Mouse (Mus musculus) intestine, embryonic 16.5 days (tissue): Measurements from ENCODE around the gene Rsad2. TPM values are rescaled to one million over a fixed set of nuclear protein-coding genes. Genes with fewer than 3 reads are reported as not detected.
"Not testable (repeated sequence)": the region's sequence is repeated elsewhere in the genome, so short reads cannot be mapped to it uniquely, and the experiment has no call there.

Experiments used
- ATAC-seq: fragments of 200-750 bp; cut with Nextera tagmentation; 2 replicates; pipeline ENCODE4 v1.8.0; 2017; ENCODE audit warnings: moderate TSS enrichment, moderate library complexity
- H3K27ac ChIP-seq: fragments of 300-500 bp; sonication (generic); 2 replicates; pipeline ENCODE4 v1.5.1; 2014; ENCODE audit warnings: mild to moderate bottlenecking, low read length
- H3K27me3 ChIP-seq: fragments of 300-500 bp; sonication (generic); replicated peaks from 2 replicates; pipeline ENCODE4 v1.6.1; 2014; ENCODE audit warnings: low read length, control low read depth, mixed read lengths; ENCODE audit not compliant: control insufficient read depth, insufficient read depth
- H3K36me3 ChIP-seq: fragments of 300-500 bp; sonication (generic); 2 replicates; pipeline ENCODE4 v1.6.1; 2014; ENCODE audit warnings: low read length, control low read depth; ENCODE audit not compliant: control insufficient read depth, insufficient read depth
- H3K4me1 ChIP-seq: fragments of 300-500 bp; sonication (generic); 2 replicates; pipeline ENCODE4 v1.6.1; 2014; ENCODE audit warnings: low read length, control low read depth, mixed read lengths; ENCODE audit not compliant: control insufficient read depth, insufficient read depth
- H3K4me2 ChIP-seq: fragments of 300-500 bp; sonication (generic); 2 replicates; pipeline ENCODE4 v1.6.1; 2014; ENCODE audit warnings: low read depth, low read length, control low read depth
- H3K4me3 ChIP-seq: fragments of 300-500 bp; sonication (generic); 2 replicates; pipeline ENCODE4 v1.5.1; 2014; ENCODE audit warnings: mild to moderate bottlenecking, low read length
- H3K9ac ChIP-seq: fragments of 300-500 bp; sonication (generic); 2 replicates; pipeline ENCODE4 v1.6.1; 2014; ENCODE audit warnings: low read depth, low read length
- H3K9me3 ChIP-seq: fragments of 300-500 bp; sonication (generic); 2 replicates; pipeline ENCODE4 v1.6.1; 2016; ENCODE audit warnings: low read length, control low read depth; ENCODE audit not compliant: control insufficient read depth
- WGBS: fragments of 180-500 bp; shearing (Covaris S2); extraction: QIAGEN DNeasy Blood & Tissue Kit; methylation state at CpG from one replicate; pipeline ENCODE4 v1.1.7; 2014; 5-methylcytosine and 5-hydroxymethylcytosine counted together
- polyA plus RNA-seq: library from polyadenylated mRNA; unstranded; fragments of >200 nt; fragmentation: Nextera tagmentation; extraction: Ambion mirVana; gene quantifications from 2 replicates; pipeline ENCODE4 v1.2.1, GENCODE M21; 2015

Rsad2 gene
- polyA plus RNA-seq, 1 experiment from 2014 or later = 1.2 TPM

DNA sequence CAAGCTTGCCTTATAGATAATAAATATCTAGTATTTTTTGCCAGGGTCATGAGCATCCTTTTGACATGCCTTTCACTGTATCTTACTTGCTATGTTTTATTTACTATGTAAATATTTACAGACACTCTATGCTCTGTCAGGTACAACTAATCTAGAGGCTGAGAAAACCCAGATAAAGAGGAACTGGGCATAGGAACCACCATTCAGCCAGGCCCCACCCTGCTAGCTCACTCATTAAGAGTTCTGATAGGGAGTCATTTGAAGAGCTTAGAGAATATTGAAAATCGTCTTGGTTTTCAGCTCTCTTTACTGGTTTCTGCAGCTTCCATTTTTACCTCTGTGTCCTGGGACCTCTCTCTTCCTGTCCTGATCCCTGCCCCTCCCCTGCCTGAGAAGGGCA lies 5.1 kb downstream of the Rsad2 start:
- WGBS = 28% methylated on average over 1 of the region's 1 CpGs
- Histone ChIP-seq H3K4me2 (no peak overlapping the region), H3K9me3 (no peaks in the 10 kb centered on the region), H3K27me3 (no peaks in the 10 kb centered on the region), H3K36me3 (no peaks in the 10 kb centered on the region), H3K27ac (no peak overlapping the region), H3K9ac (no peak overlapping the region), H3K4me1 (peaks cover 8% of the 10 kb centered on the region), H3K4me3 (no peak overlapping the region)
- no peak for ATAC-seq

DNA sequence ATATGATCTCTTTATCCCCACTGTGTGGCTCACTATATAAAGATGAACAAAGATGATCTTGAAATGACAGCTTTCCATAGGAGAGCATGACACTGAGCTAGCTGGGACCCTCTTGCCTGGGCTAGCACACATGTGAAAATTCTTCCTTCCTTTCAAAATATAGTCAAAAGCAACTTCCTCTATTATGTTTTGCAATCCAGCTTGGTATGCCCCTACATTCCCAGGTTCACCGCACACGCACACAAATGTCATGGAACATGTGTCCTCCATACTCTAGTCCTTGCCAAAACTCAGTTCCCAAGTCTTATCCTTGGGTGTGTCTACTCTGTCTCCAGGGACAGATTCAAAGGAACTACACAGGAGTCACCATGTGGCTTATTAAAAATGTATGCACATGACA lies 6.8 kb downstream of the Rsad2 start:
- Histone ChIP-seq H3K4me1 (peaks cover 4% of the 10 kb centered on the region; the same call in 1 of the 2 replicates), H3K27ac (no peak overlapping the region), H3K27me3 (no peaks in the 10 kb centered on the region), H3K4me2 (no peak overlapping the region), H3K4me3 (no peak overlapping the region), H3K9me3 (no peaks in the 10 kb centered on the region), H3K36me3 (no peaks in the 10 kb centered on the region), H3K9ac (no peak overlapping the region)
- WGBS = 93% methylated on average over 2 of the region's 2 CpGs
- no peak for ATAC-seq

DNA sequence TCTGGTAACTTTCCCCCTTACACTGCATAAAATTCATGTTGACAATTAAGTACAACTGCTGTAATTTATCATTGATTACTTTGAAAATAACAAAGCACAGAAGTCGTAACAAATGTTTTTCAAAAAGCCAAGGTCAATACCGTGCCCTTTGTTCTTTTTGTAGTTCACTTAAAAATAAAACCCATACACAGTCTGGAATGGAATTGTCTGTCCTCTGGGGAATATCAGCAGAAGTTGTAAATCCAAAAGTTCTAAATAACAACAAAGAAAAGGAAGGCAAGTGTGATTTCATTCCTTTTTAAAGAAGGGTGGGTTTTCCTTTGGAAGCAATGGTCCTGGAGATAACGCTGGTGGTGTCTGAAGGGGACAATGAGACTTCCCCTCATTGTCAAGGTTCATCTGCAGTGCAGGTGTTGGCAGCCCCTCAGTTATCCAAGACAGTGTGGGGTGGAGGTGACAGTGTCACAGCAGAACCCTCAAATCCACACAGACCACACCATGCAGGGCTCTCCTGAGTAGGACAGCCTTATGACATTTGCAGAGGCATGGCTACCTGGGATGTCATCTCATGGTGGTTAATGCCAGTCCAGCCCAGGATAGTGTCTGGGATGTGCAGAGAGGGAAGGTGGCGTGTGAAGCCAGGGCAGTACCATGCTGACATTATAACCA lies 9.7 kb downstream of the Rsad2 start:
- Histone ChIP-seq H3K27me3 (no peaks in the 10 kb centered on the region), H3K36me3 (no peaks in the 10 kb centered on the region), H3K27ac (no peak overlapping the region), H3K4me2 (no peak overlapping the region), H3K9ac (no peak overlapping the region), H3K4me3 (no peak overlapping the region), H3K4me1 (no peaks in the 10 kb centered on the region), H3K9me3 (no peaks in the 10 kb centered on the region)
- no peak for ATAC-seq
- 77% methylated on average over 4 of the region's 4 CpGs for WGBS

DNA sequence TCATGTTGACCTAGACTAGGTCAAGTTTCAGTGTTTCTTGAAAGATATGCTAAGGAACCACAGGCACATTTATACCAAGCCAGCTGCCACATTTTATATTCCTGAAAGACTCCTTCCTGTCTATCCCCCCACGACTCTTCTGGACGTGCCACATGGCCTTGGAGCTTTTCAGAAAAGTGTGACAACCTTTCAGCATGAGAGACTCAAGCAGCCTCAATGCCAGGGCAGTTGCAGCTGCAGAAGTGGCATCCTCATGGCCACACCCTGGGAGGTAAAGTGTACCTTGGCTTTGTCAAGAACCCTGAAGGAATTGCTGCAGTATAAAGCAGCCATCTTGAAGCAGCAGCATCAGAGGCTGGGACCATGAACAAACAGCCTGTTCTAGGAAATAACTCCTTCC lies 11.7 kb downstream of the Rsad2 start:
- Histone ChIP-seq H3K27me3 (no peaks in the 10 kb centered on the region), H3K9ac (no peak overlapping the region), H3K9me3 (no peaks in the 10 kb centered on the region), H3K36me3 (no peaks in the 10 kb centered on the region), H3K4me3 (no peak overlapping the region), H3K4me2 (no peak overlapping the region), H3K27ac (no peak overlapping the region), H3K4me1 (no peaks in the 10 kb centered on the region)
- WGBS = 80% methylated on average over 2 of the region's 2 CpGs
- no peak for ATAC-seq

DNA sequence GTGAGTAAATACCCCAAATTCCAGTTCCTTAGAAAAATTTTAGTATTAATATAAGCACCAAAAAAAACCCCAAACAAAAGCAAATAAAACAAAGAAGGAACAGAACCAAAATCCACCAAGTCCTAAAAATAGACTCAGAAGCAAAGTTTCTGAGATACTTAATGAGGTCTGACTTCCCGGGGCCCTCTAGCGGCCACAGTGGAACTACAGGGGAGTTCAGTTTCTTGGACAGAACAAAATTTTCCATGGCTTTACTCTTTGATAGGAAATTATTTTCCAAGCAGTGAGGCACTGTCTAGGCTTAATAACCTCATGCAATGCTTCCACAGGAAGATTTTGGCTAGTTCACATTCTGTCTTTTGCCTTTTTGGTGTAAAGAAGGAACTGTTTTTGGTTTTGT lies 12.2 kb downstream of the Rsad2 start:
- Histone ChIP-seq H3K4me3 (no peak overlapping the region), H3K9ac (no peak overlapping the region), H3K27me3 (no peaks in the 10 kb centered on the region), H3K27ac (no peak overlapping the region), H3K36me3 (no peaks in the 10 kb centered on the region), H3K4me1 (no peaks in the 10 kb centered on the region), H3K9me3 (no peaks in the 10 kb centered on the region), H3K4me2 (no peak overlapping the region)
- ATAC-seq = no peak
- 0% methylated on average over 2 of the region's 2 CpGs for WGBS

DNA sequence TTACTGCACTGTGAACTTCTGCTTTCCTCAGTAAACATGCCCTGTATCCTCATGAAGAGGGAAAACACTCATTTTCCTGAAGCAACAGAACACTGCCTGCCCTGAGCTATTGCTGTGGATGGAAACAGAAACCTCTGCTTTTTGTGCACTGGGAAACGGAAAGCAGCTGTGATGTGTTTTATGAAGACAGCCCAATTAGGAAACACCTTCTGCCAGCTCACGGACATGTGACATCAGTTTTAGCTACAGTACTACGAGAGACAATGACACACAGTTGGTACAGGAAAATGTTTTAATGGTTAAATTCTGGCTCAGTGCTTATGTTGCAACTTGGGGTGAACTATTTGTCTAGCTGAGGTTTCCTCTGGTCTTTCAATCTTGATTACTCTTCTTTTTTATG lies 16.9 kb downstream of the Rsad2 start:
- 54% methylated on average over 3 of the region's 3 CpGs for WGBS

DNA sequence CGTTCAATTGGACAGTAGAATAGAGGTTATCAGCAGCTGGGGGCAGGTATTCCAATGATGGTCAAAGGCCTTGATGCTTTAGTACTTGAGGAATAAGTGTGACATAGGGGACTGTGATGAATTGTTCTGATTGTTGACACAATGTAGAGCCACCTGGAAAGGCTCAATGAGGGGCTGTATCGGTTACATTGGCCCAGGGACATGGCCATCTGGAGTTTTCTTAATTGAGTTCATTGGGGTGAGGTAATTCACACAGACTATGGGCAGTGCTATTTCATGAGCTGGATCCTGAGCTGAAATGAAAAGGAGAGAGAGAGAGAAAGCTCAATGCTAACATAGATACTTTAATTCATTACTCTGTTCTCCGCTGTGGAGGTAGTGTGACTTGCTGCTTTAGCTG lies 18.3 kb downstream of the Rsad2 start:
- Histone ChIP-seq H3K4me2 (no peak overlapping the region), H3K4me1 (no peaks in the 10 kb centered on the region), H3K4me3 (no peak overlapping the region), H3K27me3 (no peaks in the 10 kb centered on the region), H3K9me3 (no peaks in the 10 kb centered on the region), H3K36me3 (no peaks in the 10 kb centered on the region), H3K9ac (no peak overlapping the region), H3K27ac (no peak overlapping the region)
- WGBS = 62% methylated on average over 3 of the region's 3 CpGs
- no peak for ATAC-seq

More for the DNA sequence above, 16.9 kb downstream of the Rsad2 start:
- H3K9ac ChIP-seq = no peak overlapping the region
- H3K27me3 ChIP-seq = no peaks in the 10 kb centered on the region
- no peaks in the 10 kb centered on the region for H3K4me1 ChIP-seq
- no peak overlapping the region for H3K27ac ChIP-seq
- no peak overlapping the region for H3K4me2 ChIP-seq
- H3K9me3 ChIP-seq = no peaks in the 10 kb centered on the region
- no peak overlapping the region for H3K4me3 ChIP-seq
- no peaks in the 10 kb centered on the region for H3K36me3 ChIP-seq
- ATAC-seq = no peak

DNA sequence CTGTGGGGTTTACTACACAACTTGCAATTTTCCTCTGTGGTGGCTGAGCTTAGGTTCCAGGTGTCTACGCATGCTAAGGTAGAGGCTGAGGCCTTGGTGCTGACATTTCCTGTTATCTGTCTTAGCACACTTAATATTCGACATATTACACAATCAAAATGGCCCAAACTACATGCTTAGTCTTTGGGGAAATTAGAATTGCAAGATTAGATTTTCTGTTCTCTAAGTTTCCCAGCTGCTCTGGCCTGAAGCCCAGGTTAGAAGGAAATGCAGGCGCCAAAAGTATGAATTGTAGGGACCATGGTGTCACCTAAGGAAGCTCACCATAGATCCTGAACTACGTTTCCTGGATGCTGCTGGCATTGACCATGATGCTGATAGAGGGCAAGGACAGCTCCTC lies 19.9 kb downstream of the Rsad2 start:
- 78% methylated on average over 4 of the region's 4 CpGs for WGBS
- ATAC-seq = no peak
- H3K9me3 ChIP-seq = no peaks in the 10 kb centered on the region

DNA sequence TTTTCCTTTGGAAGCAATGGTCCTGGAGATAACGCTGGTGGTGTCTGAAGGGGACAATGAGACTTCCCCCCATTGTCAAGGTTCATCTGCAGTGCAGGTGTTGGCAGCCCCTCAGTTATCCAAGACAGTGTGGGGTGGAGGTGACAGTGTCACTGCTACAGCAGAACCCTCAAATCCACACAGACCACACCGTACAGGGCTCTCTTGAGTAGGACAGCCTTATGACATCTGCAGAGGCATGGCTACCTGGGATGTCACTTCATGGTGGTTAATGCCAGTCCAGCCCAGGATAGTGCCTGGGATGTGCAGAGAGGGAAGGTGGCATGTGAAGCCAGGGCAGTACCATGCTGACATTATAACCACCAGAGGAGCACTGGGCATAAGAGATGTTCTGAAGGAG lies 27.5 kb downstream of the Rsad2 start:
- H3K4me3 ChIP-seq, H3K4me2 ChIP-seq, H3K9ac ChIP-seq, H3K4me1 ChIP-seq, H3K27me3 ChIP-seq, H3K36me3 ChIP-seq, H3K27ac ChIP-seq, ATAC-seq, H3K9me3 ChIP-seq: not testable (repeated sequence)
- WGBS = 87% methylated on average over 2 of the region's 2 CpGs

More for the DNA sequence above, 19.9 kb downstream of the Rsad2 start:
- H3K9ac ChIP-seq = no peak overlapping the region
- no peaks in the 10 kb centered on the region for H3K4me1 ChIP-seq
- no peak overlapping the region for H3K4me3 ChIP-seq
- H3K27ac ChIP-seq = no peak overlapping the region
- no peaks in the 10 kb centered on the region for H3K36me3 ChIP-seq
- H3K4me2 ChIP-seq = no peak overlapping the region
- no peaks in the 10 kb centered on the region for H3K27me3 ChIP-seq

DNA sequence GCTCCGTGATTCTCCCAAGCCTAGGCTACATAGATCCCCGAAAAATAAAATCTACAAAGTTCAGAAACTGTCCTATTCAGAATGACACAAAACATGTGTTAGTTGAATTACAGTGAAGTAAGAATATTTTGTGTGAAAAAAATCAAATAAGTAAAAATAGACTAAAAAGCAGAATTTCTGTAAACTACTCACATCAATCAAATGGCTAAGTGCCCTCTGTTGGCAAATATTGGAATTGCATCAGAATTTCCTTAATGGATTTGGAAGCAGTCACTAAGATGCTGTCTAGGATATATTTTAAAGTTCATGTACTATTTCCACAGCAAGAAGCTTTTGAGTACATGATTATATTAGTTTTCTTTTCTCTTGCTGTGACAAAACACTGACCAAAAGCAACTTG lies 31.4 kb downstream of the Rsad2 start:
- no peak overlapping the region for H3K4me3 ChIP-seq
- H3K27ac ChIP-seq = no peak overlapping the region
- H3K9me3 ChIP-seq = no peaks in the 10 kb centered on the region
- no peak for ATAC-seq
- H3K4me1 ChIP-seq = no peaks in the 10 kb centered on the region
- 92% methylated on average over 2 of the region's 2 CpGs for WGBS
- H3K9ac ChIP-seq = no peak overlapping the region
- no peaks in the 10 kb centered on the region for H3K27me3 ChIP-seq
- H3K36me3 ChIP-seq = no peaks in the 10 kb centered on the region
- no peak overlapping the region for H3K4me2 ChIP-seq
